ENCODE assay signal across 9 mouse cellular contexts in genomic region chr8:45010685-45011084, GRCm38 (mm10). TPM values are rescaled to one million over a fixed set of nuclear protein-coding genes. Genes with fewer than 3 reads are reported as not detected.
DNase-seq lines count a peak whose midpoint lies in the region; ATAC-seq and TF ChIP-seq lines count a peak whose summit lies in the region.
"Had no signal": no experiment of that assay in that cellular context is flagged by ENCODE, and none has a peak within 500 bp of the region (broad histone marks: within the 10 kb centered on the region; RNA-seq: fewer than 3 reads in every experiment).

No protein-coding gene starts in this region.

- no peaks in the 10 kb centered on the region for H3K27me3 ChIP-seq in forebrain, embryonic 10.5 days (ENCODE audit: poor library complexity, severe bottlenecking)
- H3K27me3 ChIP-seq in forebrain, embryonic 12.5 days: no peaks in the 10 kb centered on the region
- H3K27me3 ChIP-seq in midbrain, embryonic 10.5 days (ENCODE audit: low read depth, poor library complexity, severe bottlenecking): no peaks in the 10 kb centered on the region
- no peaks in the 10 kb centered on the region for H3K27me3 ChIP-seq in midbrain, embryonic 13.5 days
- no peaks in the 10 kb centered on the region for H3K27me3 ChIP-seq in neural tube, embryonic 11.5 days (ENCODE audit: control insufficient read depth, insufficient read depth, low read length)
- H3K27me3 ChIP-seq: hindbrain, embryonic 15.5 days had no signal

- TF ChIP-seq POLR2A in cortical plate, adult 2 months (IDR thresholded peaks at IDR 0.05; ENCODE audit: extremely low read depth, insufficient read depth, low read length): no peak

- H3K27ac ChIP-seq in forebrain, embryonic 10.5 days: no peak overlapping the region
- H3K27ac ChIP-seq in forebrain, embryonic 12.5 days: no peak overlapping the region
- H3K27ac ChIP-seq in midbrain, embryonic 10.5 days (replicated peaks): no peak overlapping the region
- no peak overlapping the region for H3K27ac ChIP-seq in midbrain, embryonic 13.5 days
- H3K27ac ChIP-seq in cortical plate, adult 2 months (ENCODE audit: insufficient read depth, low read length): no peak overlapping the region
- no peak overlapping the region for H3K27ac ChIP-seq in neural tube, embryonic 11.5 days (ENCODE audit: low read depth, low read length)
- H3K27ac ChIP-seq: hindbrain, embryonic 15.5 days had no signal

- peak; percentile 66 for TF ChIP-seq CTCF in cortical plate, adult 2 months (IDR thresholded peaks at IDR 0.05; ENCODE audit: extremely low read depth, insufficient read depth, low read length)

- peak; percentile 54 for DNase-seq in forebrain, embryonic 10.5 days (ENCODE audit: extremely low spot score, low spot score)
- peak; percentile 56 for DNase-seq in midbrain, embryonic 10.5 days (ENCODE audit: low spot score)
- DNase-seq in layer of hippocampus, adult 11-12 months (ENCODE audit: low spot score): peak; percentile 63
- DNase-seq in neural tube, embryonic 11.5 days (ENCODE audit: low spot score): peak; percentile 60

- no peaks in the 10 kb centered on the region for H3K9me3 ChIP-seq in forebrain, embryonic 10.5 days
- no peaks in the 10 kb centered on the region for H3K9me3 ChIP-seq in forebrain, embryonic 12.5 days
- H3K9me3 ChIP-seq in midbrain, embryonic 10.5 days (replicated peaks): no peaks in the 10 kb centered on the region
- no peaks in the 10 kb centered on the region for H3K9me3 ChIP-seq in midbrain, embryonic 13.5 days
- H3K9me3 ChIP-seq in neural tube, embryonic 11.5 days (ENCODE audit: control insufficient read depth, low read length): no peaks in the 10 kb centered on the region
- H3K9me3 ChIP-seq: hindbrain, embryonic 15.5 days had no signal

- H3K36me3 ChIP-seq in forebrain, embryonic 10.5 days (replicated peaks): peaks cover 93% of the 10 kb centered on the region
- peaks cover 50% of the 10 kb centered on the region for H3K36me3 ChIP-seq in forebrain, embryonic 12.5 days (replicated peaks)
- peaks cover 86% of the 10 kb centered on the region for H3K36me3 ChIP-seq in midbrain, embryonic 10.5 days
- H3K36me3 ChIP-seq in midbrain, embryonic 13.5 days: peaks cover 24% of the 10 kb centered on the region
- H3K36me3 ChIP-seq in neural tube, embryonic 11.5 days (ENCODE audit: control insufficient read depth, insufficient read depth, low read length): peaks cover 5% of the 10 kb centered on the region

- no peak overlapping the region for H3K4me2 ChIP-seq in forebrain, embryonic 12.5 days
- H3K4me2 ChIP-seq in midbrain, embryonic 13.5 days (replicated peaks): no peak overlapping the region
- H3K4me2 ChIP-seq in neural tube, embryonic 11.5 days (ENCODE audit: low read depth): no peak overlapping the region
- H3K4me2 ChIP-seq: hindbrain, embryonic 15.5 days had no signal

- no peaks in the 10 kb centered on the region for H3K4me1 ChIP-seq in forebrain, embryonic 10.5 days
- H3K4me1 ChIP-seq in forebrain, embryonic 12.5 days: no peaks in the 10 kb centered on the region
- no peaks in the 10 kb centered on the region for H3K4me1 ChIP-seq in midbrain, embryonic 10.5 days
- H3K4me1 ChIP-seq in midbrain, embryonic 13.5 days (replicated peaks): no peaks in the 10 kb centered on the region
- H3K4me1 ChIP-seq in cortical plate, adult 2 months (ENCODE audit: control insufficient read depth, insufficient read depth, low read length): no peaks in the 10 kb centered on the region
- no peaks in the 10 kb centered on the region for H3K4me1 ChIP-seq in neural tube, embryonic 11.5 days (ENCODE audit: control insufficient read depth, insufficient read depth, low read length)
- H3K4me1 ChIP-seq: hindbrain, embryonic 15.5 days had no signal

- H3K4me3 ChIP-seq in forebrain, embryonic 10.5 days: no peak overlapping the region
- H3K4me3 ChIP-seq in forebrain, embryonic 12.5 days (replicated peaks): no peak overlapping the region
- H3K4me3 ChIP-seq in midbrain, embryonic 10.5 days: no peak overlapping the region
- H3K4me3 ChIP-seq in midbrain, embryonic 13.5 days (replicated peaks): no peak overlapping the region
- H3K4me3 ChIP-seq in cortical plate, adult 2 months (ENCODE audit: insufficient read depth, low read length): no peak overlapping the region
- no peak overlapping the region for H3K4me3 ChIP-seq in neural tube, embryonic 11.5 days (ENCODE audit: low read depth, low read length)
- H3K4me3 ChIP-seq: hindbrain, embryonic 15.5 days had no signal

- H3K9ac ChIP-seq in forebrain, embryonic 12.5 days: no peak overlapping the region
- H3K9ac ChIP-seq in midbrain, embryonic 13.5 days (replicated peaks): no peak overlapping the region
- no peak overlapping the region for H3K9ac ChIP-seq in neural tube, embryonic 11.5 days (ENCODE audit: low read length)
- H3K9ac ChIP-seq: hindbrain, embryonic 15.5 days had no signal

- 29% methylated on average over 4 of the region's 4 CpGs for WGBS in forebrain, embryonic 10.5 days
- 40% methylated on average over 4 of the region's 4 CpGs for WGBS in forebrain, embryonic 12.5 days
- WGBS in midbrain, embryonic 10.5 days: 31% methylated on average over 4 of the region's 4 CpGs
- 22% methylated on average over 4 of the region's 4 CpGs for WGBS in midbrain, embryonic 13.5 days
- WGBS in neural tube, embryonic 11.5 days: 37% methylated on average over 4 of the region's 4 CpGs

- ATAC-seq in forebrain, embryonic 12.5 days (ENCODE audit: low FRiP score): no peak
- no peak for ATAC-seq in midbrain, embryonic 13.5 days
- no peak for ATAC-seq in neural tube, embryonic 11.5 days (ENCODE audit: insufficient read depth, low FRiP score, low TSS enrichment)
- ATAC-seq in inflammation-experienced regulatory T-cells, adult 6 months: no peak

RNA-seq across cellular contexts. Expression of gene Mtnr1a, which starts 58.3 kb away (rescaled TPM):
- 0.09 and 0.10 TPM in 2 replicates for polyA plus RNA-seq in forebrain, embryonic 10.5 days (2016; fragmentation: Nextera tagmentation; extraction: Ambion mirVana)
- 0.11 TPM in 1 of 2 replicates, not detected in the other for polyA plus RNA-seq in forebrain, embryonic 12.5 days (2016; fragmentation: Nextera tagmentation; extraction: Ambion mirVana)
- polyA plus RNA-seq in midbrain, embryonic 10.5 days (2016; fragmentation: Nextera tagmentation; extraction: Ambion mirVana): 0.36 and 0.43 TPM in 2 replicates
- polyA plus RNA-seq in midbrain, embryonic 13.5 days (2015; fragmentation: Nextera tagmentation; extraction: Ambion mirVana): 0.45 and 0.62 TPM in 2 replicates
- polyA plus RNA-seq in cortical plate, adult 2 months (2012; rRNA removed): not detected in 2 replicates
- 0.15 TPM in 1 of 2 replicates, not detected in the other for polyA plus RNA-seq in neural tube, embryonic 11.5 days (2014; fragmentation: Nextera tagmentation; extraction: Ambion mirVana)
- not detected for polyA plus RNA-seq in inflammation-experienced regulatory T-cells, adult 6 months (2017; shearing (Covaris generic))
